8 mouse cellular contexts compared by ENCODE assay signal in the genomic region with DNA sequence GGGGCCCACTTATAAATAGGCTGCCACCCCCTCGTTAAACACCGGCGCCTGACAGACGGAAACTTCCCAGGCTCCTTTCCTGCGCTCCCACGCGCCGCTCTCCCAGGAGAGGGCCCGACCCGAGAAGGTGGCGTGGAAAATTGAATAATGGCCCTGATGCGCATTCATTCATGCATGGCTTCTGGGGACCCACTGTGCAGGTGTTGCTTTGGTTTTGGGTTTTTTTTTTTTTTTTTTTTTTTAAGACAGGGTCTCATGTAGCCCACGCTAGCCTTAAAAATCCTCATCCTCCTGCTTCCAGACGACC. TPM values are rescaled to one million over a fixed set of nuclear protein-coding genes. Genes with fewer than 3 reads are reported as not detected.
A peak's percentile ranks its signal among the peaks of the same experiment; 100 is the strongest.
DNase-seq lines count a peak whose midpoint lies in the region; ATAC-seq and TF ChIP-seq lines count a peak whose summit lies in the region.

No protein-coding gene starts in this region.

- no peak for TF ChIP-seq RAD21 in CH12.LX (IDR thresholded peaks at IDR 0.05; ENCODE audit: low read depth, low read length)

- peak overlapping the region; percentile 13; the same call in 1 of the 2 replicates for H3K4me2 ChIP-seq in CH12.LX (ENCODE audit: insufficient read depth, low read depth, poor library complexity, severe bottlenecking)
- H3K4me2 ChIP-seq in forebrain, embryonic 16.5 days (ENCODE audit: low read length) = peak overlapping the region; percentile 87
- peak overlapping the region; percentile 97 for H3K4me2 ChIP-seq in liver, embryonic 13.5 days
- peak overlapping the region; percentile 78 for H3K4me2 ChIP-seq in stomach, embryonic 15.5 days

- H3K9me3 ChIP-seq in heart, embryonic 10.5 days = no peaks in the 10 kb centered on the region
- H3K9me3 ChIP-seq in CH12.LX (replicated peaks; ENCODE audit: low read length) = no peaks in the 10 kb centered on the region
- H3K9me3 ChIP-seq in forebrain, embryonic 16.5 days (ENCODE audit: control insufficient read depth, low read length) = no peaks in the 10 kb centered on the region
- no peaks in the 10 kb centered on the region for H3K9me3 ChIP-seq in liver, embryonic 13.5 days (replicated peaks)
- H3K9me3 ChIP-seq in stomach, embryonic 15.5 days = no peaks in the 10 kb centered on the region

- no peak for DNase-seq in heart, embryonic 10.5 days (ENCODE audit: low spot score)
- no peak for DNase-seq in heart, postnatal 25 days (ENCODE audit: low spot score)
- DNase-seq in CH12.LX (ENCODE audit: extremely low read depth) = no peak
- no peak for DNase-seq in liver, embryonic 13.5 days
- no peak for DNase-seq in adrenal gland, postnatal 4 days (ENCODE audit: low spot score in 2 of 2)
- no peak for DNase-seq in gastrocnemius, postnatal 36 days

- peaks cover 38% of the 10 kb centered on the region for H3K4me1 ChIP-seq in heart, embryonic 10.5 days
- peaks cover 23 to 49% of the 10 kb centered on the region in 2 experiments for H3K4me1 ChIP-seq in CH12.LX (ENCODE audit: control insufficient read depth in 1 of 2, insufficient read depth in 2 of 2)
- peaks cover 21% of the 10 kb centered on the region for H3K4me1 ChIP-seq in forebrain, embryonic 16.5 days (replicated peaks; ENCODE audit: control insufficient read depth, insufficient read depth, low read length)
- peaks cover 47% of the 10 kb centered on the region for H3K4me1 ChIP-seq in liver, embryonic 13.5 days (replicated peaks)
- H3K4me1 ChIP-seq in stomach, embryonic 15.5 days = peaks cover 17% of the 10 kb centered on the region

- intact Hi-C loops in heart, postnatal 25 days (cut with DNase I) = no loop called here
- intact Hi-C loops in gastrocnemius, postnatal 36 days (cut with DNase I) = no loop called here

- no peak for TF ChIP-seq CTCF in CH12.LX (conservative IDR thresholded peaks at IDR 0.05 in 1 of 2, IDR thresholded peaks at IDR 0.05 in 1 of 2; ENCODE audit: low read depth in 2 of 2, low read length in 2 of 2)

- dilution Hi-C loops in CH12.LX (cut with MboI; ENCODE audit: extremely low pct_ligation_motif_present, extremely low pct_unique_long_range_greater_than_20kb, low sequenced_read_pairs) = no loop called here

- WGBS in heart, embryonic 10.5 days = under 1% methylated on average over 14 of the region's 14 CpGs
- 2% methylated on average over 14 of the region's 14 CpGs for WGBS in forebrain, embryonic 16.5 days
- WGBS in liver, embryonic 13.5 days (ENCODE audit: insufficient replicate concordance) = 0% methylated on average over 14 of the region's 14 CpGs
- under 1% methylated on average over 14 of the region's 14 CpGs for WGBS in stomach, embryonic 15.5 days

- TF ChIP-seq POLR2A in CH12.LX (IDR thresholded peaks at IDR 0.05; ENCODE audit: low read depth, low read length) = no peak

- peaks cover 60% of the 10 kb centered on the region for H3K27me3 ChIP-seq in heart, embryonic 10.5 days (ENCODE audit: insufficient read depth, poor library complexity, severe bottlenecking)
- H3K27me3 ChIP-seq in CH12.LX (replicated peaks) = no peaks in the 10 kb centered on the region
- H3K27me3 ChIP-seq in forebrain, embryonic 16.5 days (replicated peaks; ENCODE audit: control insufficient read depth, insufficient read depth, low read length) = no peaks in the 10 kb centered on the region
- H3K27me3 ChIP-seq in liver, embryonic 13.5 days = peaks cover 52% of the 10 kb centered on the region
- H3K27me3 ChIP-seq in stomach, embryonic 15.5 days (replicated peaks) = peaks cover 6% of the 10 kb centered on the region; the same call in 1 of the 2 replicates

- H3K27ac ChIP-seq in heart, embryonic 10.5 days = peak overlapping the region; percentile 88; the same call in 1 of the 2 replicates
- H3K27ac ChIP-seq in CH12.LX (ENCODE audit: insufficient read depth, low read depth) = peak overlapping the region; percentile 73
- no peak overlapping the region for H3K27ac ChIP-seq in forebrain, embryonic 16.5 days (ENCODE audit: low read length)
- peak overlapping the region; percentile 81 for H3K27ac ChIP-seq in liver, embryonic 13.5 days
- peak overlapping the region; percentile 84 for H3K27ac ChIP-seq in stomach, embryonic 15.5 days

- H3K79me2 ChIP-seq in CH12.LX (replicated peaks; ENCODE audit: control insufficient read depth, extremely low read depth, insufficient read depth, poor library complexity, severe bottlenecking) = peaks cover 44% of the 10 kb centered on the region

- no peak for TF ChIP-seq EP300 in CH12.LX (IDR thresholded peaks at IDR 0.05; ENCODE audit: low read length)

- peak overlapping the region; percentile 85 for H3K4me3 ChIP-seq in heart, embryonic 10.5 days
- H3K4me3 ChIP-seq in CH12.LX (replicated peaks in 1 of 3; ENCODE audit: low read depth in 2 of 3, low read length in 2 of 3, poor library complexity in 1 of 3) = peak overlapping the region; percentile 63 to 96 (median 85)
- H3K4me3 ChIP-seq in forebrain, embryonic 16.5 days (replicated peaks; ENCODE audit: low read length) = peak overlapping the region; percentile 78
- H3K4me3 ChIP-seq in liver, embryonic 13.5 days (replicated peaks) = peak overlapping the region; percentile 75
- H3K4me3 ChIP-seq in stomach, embryonic 15.5 days (replicated peaks) = peak overlapping the region; percentile 74

- in situ Hi-C loops in CH12.LX (cut with MboI; ENCODE audit: low pct_ligation_motif_present, low pct_unique_long_range_greater_than_20kb, low sequenced_read_pairs) = no loop called here

- H3K36me3 ChIP-seq in heart, embryonic 10.5 days = no peaks in the 10 kb centered on the region
- H3K36me3 ChIP-seq in CH12.LX (replicated peaks in 1 of 2; ENCODE audit: control insufficient read depth in 1 of 2, insufficient read depth in 1 of 2, low read length in 1 of 2) = peaks cover 0 to 10% of the 10 kb centered on the region in 2 experiments
- H3K36me3 ChIP-seq in forebrain, embryonic 16.5 days (ENCODE audit: control insufficient read depth, insufficient read depth) = no peaks in the 10 kb centered on the region
- H3K36me3 ChIP-seq in liver, embryonic 13.5 days = no peaks in the 10 kb centered on the region
- H3K36me3 ChIP-seq in stomach, embryonic 15.5 days = no peaks in the 10 kb centered on the region

- ATAC-seq in forebrain, embryonic 16.5 days = no peak
- ATAC-seq in liver, embryonic 13.5 days (ENCODE audit: low read depth) = no peak
- no peak for ATAC-seq in stomach, embryonic 15.5 days (ENCODE audit: insufficient read depth, low FRiP score, low read depth)

- peak overlapping the region; percentile 97 for H3K9ac ChIP-seq in CH12.LX (ENCODE audit: insufficient read depth, low read depth)
- H3K9ac ChIP-seq in forebrain, embryonic 16.5 days (replicated peaks; ENCODE audit: low read depth, low read length) = peak overlapping the region; percentile 79
- H3K9ac ChIP-seq in liver, embryonic 13.5 days = peak overlapping the region; percentile 81
- peak overlapping the region; percentile 69 for H3K9ac ChIP-seq in stomach, embryonic 15.5 days

RNA-seq across cellular contexts. Expression of a gene that starts 0.7 kb away (rescaled TPM):
- 6.5 and 8.4 TPM in 2 replicates for polyA plus RNA-seq in heart, embryonic 10.5 days (2016; fragmentation: Nextera tagmentation; extraction: Ambion mirVana)
- total RNA-seq in heart, postnatal 25 days (2021) = 10 to 100 TPM; 13.4 to 19.0 TPM
- total RNA-seq in CH12.LX (2012; rRNA removed) = 48.4 and 49.8 TPM in 2 replicates
- 26.1 and 28.3 TPM in 2 replicates for total RNA-seq in CH12.LX (2014; rRNA removed)
- 42.1 and 44.7 TPM in 2 replicates for polyA plus RNA-seq in CH12.LX (2012; ENCODE audit: insufficient read length, low read depth)
- 33.3 and 35.7 TPM in 2 replicates for polyA plus RNA-seq in forebrain, embryonic 16.5 days (2015; fragmentation: Nextera tagmentation; extraction: Ambion mirVana)
- 11.3 and 12.9 TPM in 2 replicates for polyA plus RNA-seq in liver, embryonic 13.5 days (2015; fragmentation: Nextera tagmentation; extraction: Ambion mirVana)
- 24.0 and 27.0 TPM in 2 replicates for polyA plus RNA-seq in stomach, embryonic 15.5 days (2015; fragmentation: Nextera tagmentation; extraction: Ambion mirVana)
- total RNA-seq in adrenal gland, postnatal 4 days (2021) = 10 to 100 TPM; 16.3 to 23.6 TPM
- total RNA-seq in gastrocnemius, postnatal 36 days (2021) = 1 to 10 TPM; 7.2 to 8.1 TPM

RNA-seq across cellular contexts. Expression of a gene that starts 43.7 kb away (rescaled TPM):
- 3.7 and 5.7 TPM in 2 replicates for polyA plus RNA-seq in heart, embryonic 10.5 days (2016; fragmentation: Nextera tagmentation; extraction: Ambion mirVana)
- 1 to 10 TPM; 1.3 to 2.1 TPM for total RNA-seq in heart, postnatal 25 days (2021)
- total RNA-seq in CH12.LX (2012; rRNA removed) (5.3 and 6.2 TPM in 2 replicates), CH12.LX (2014; rRNA removed) (2.0 and 2.6 TPM in 2 replicates)
- 1.6 and 2.2 TPM in 2 replicates for polyA plus RNA-seq in CH12.LX (2012; ENCODE audit: insufficient read length, low read depth)
- 3.0 and 4.9 TPM in 2 replicates for polyA plus RNA-seq in forebrain, embryonic 16.5 days (2015; fragmentation: Nextera tagmentation; extraction: Ambion mirVana)
- polyA plus RNA-seq in liver, embryonic 13.5 days (2015; fragmentation: Nextera tagmentation; extraction: Ambion mirVana) = 3.6 and 4.1 TPM in 2 replicates
- polyA plus RNA-seq in stomach, embryonic 15.5 days (2015; fragmentation: Nextera tagmentation; extraction: Ambion mirVana) = 5.6 and 7.0 TPM in 2 replicates
- total RNA-seq in adrenal gland, postnatal 4 days (2021) = 1 to 10 TPM; 5.4 to 8.0 TPM
- total RNA-seq in gastrocnemius, postnatal 36 days (2021) = 1 to 10 TPM; 1.1 to 1.6 TPM

RNA-seq across cellular contexts. Expression of a gene that starts 46.9 kb away (rescaled TPM):
- 2.4 and 2.7 TPM in 2 replicates for polyA plus RNA-seq in heart, embryonic 10.5 days (2016; fragmentation: Nextera tagmentation; extraction: Ambion mirVana)
- under 1 TPM in 1 of 2 experiments, not detected in 1; 0.50 TPM for total RNA-seq in heart, postnatal 25 days (2021)
- total RNA-seq in CH12.LX (2012; rRNA removed) (not detected in 2 replicates), CH12.LX (2014; rRNA removed) (not detected in 2 replicates)
- polyA plus RNA-seq in CH12.LX (2012; ENCODE audit: insufficient read length, low read depth) = 0.74 and 0.87 TPM in 2 replicates
- polyA plus RNA-seq in forebrain, embryonic 16.5 days (2015; fragmentation: Nextera tagmentation; extraction: Ambion mirVana) = 2.3 and 2.4 TPM in 2 replicates
- polyA plus RNA-seq in liver, embryonic 13.5 days (2015; fragmentation: Nextera tagmentation; extraction: Ambion mirVana) = 0.92 and 1.2 TPM in 2 replicates
- 2.4 and 3.4 TPM in 2 replicates for polyA plus RNA-seq in stomach, embryonic 15.5 days (2015; fragmentation: Nextera tagmentation; extraction: Ambion mirVana)
- total RNA-seq in adrenal gland, postnatal 4 days (2021) = 1 to 10 TPM; 1.7 to 2.2 TPM
- total RNA-seq in gastrocnemius, postnatal 36 days (2021) = under 1 TPM in 1 of 2 experiments, not detected in 1; 0.47 TPM

RNA-seq across cellular contexts. Expression of a gene that starts 57.9 kb away (rescaled TPM):
- polyA plus RNA-seq in heart, embryonic 10.5 days (2016; fragmentation: Nextera tagmentation; extraction: Ambion mirVana) = 54.0 and 61.4 TPM in 2 replicates
- 10 to 100 TPM; 18.2 to 18.6 TPM for total RNA-seq in heart, postnatal 25 days (2021)
- total RNA-seq in CH12.LX (2012; rRNA removed) = 8.3 and 8.7 TPM in 2 replicates
- total RNA-seq in CH12.LX (2014; rRNA removed) = 10.2 and 10.6 TPM in 2 replicates
- polyA plus RNA-seq in CH12.LX (2012; ENCODE audit: insufficient read length, low read depth) = 23.5 and 24.7 TPM in 2 replicates
- 104 and 112 TPM in 2 replicates for polyA plus RNA-seq in forebrain, embryonic 16.5 days (2015; fragmentation: Nextera tagmentation; extraction: Ambion mirVana)
- 16.1 and 18.0 TPM in 2 replicates for polyA plus RNA-seq in liver, embryonic 13.5 days (2015; fragmentation: Nextera tagmentation; extraction: Ambion mirVana)
- 36.2 and 37.1 TPM in 2 replicates for polyA plus RNA-seq in stomach, embryonic 15.5 days (2015; fragmentation: Nextera tagmentation; extraction: Ambion mirVana)
- total RNA-seq in adrenal gland, postnatal 4 days (2021) = 10 to 100 TPM; 61.4 to 64.1 TPM
- 1 to 10 TPM; 4.7 to 4.8 TPM for total RNA-seq in gastrocnemius, postnatal 36 days (2021)

Comparison
In these comparisons a context has a peak if more than half of its experiments do, and no peak if none do; other contexts are left out.
1. H3K4me2 ChIP-seq: peak in every context shown above with its lines; median percentile 97 in liver, embryonic 13.5 days; 87 in forebrain, embryonic 16.5 days; 78 in stomach, embryonic 15.5 days; 13 in CH12.LX.